Mouse (Mus musculus): ENCODE data around the gene Pxt1.
A peak's percentile ranks its signal among the peaks of the same experiment; 100 is the strongest.

The Pxt1 gene

DNA sequence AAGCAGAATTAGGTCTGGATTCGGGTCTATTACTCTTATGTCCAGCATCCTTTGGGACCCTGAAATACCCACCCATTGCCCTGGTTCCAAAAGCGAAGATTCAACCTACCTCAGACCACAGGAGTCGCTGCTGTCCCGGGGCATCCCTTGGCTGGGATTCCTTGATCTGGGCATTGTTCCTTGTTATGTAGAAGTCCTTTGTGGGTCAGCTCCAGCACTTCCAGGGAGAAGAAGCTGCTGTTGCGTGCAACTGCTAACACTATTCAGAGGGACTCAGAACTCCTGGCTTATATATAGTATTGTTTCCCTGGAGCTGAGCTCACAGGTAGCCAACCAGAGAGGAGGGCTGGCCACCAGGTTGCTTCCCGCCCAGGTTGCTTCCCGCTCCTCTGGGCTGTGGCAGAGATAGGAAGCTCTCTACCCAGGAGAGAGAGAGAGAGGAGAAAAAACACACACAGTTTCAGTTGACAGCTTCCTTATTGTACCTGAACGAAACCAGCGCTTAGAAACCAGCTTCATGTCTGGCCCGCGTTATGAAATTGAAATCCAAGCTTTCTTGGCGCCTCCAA, 28.5 kb downstream of the Pxt1 start, which contains the start of gene 4930539E08Rik:
4930539E08Rik (minus strand) TSS at position 265 of the 569 bp plus-strand sequence.
- no peak for DNase-seq (ENCODE audit: low read depth, low spot score)

DNA sequence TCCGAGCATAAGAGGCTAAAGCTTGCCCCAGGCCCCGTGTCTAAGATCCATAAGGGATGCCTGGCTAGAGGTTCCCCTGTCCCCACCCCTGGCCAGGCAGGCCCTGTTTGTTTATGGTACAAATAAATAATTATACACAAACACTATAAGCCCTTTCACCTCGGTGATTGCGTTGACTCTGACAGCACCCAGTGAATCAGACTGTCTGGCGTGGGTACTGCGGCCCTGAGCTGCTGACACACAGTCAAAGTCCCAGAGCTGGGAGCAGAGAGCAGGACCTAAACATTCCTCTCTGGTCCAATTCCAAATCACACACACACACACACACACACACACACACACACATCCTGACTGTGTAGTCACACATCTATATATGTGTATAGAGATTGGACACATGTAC, 29.7 kb downstream of the Pxt1 start:
- DNase-seq (ENCODE audit: low read depth, low spot score), result no peak

DNA sequence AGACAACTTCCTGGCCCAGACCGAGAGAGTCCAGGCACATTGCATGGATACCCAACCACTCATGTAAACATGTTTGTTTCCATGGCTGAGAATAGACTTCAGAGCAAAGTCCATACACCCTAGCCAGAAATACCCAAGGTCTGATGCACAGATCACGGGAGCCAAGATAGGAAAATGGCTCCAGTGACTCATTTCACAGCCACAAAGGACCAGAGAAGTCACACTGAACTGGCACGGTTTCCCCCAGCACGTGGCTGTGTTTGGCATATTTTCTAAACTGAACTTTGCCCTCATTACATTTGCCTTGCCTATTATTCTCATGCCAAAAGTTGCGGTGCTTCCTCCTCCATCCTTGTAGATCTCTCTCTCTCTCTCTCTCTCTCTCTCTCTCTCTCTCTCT, 30.4 kb downstream of the Pxt1 start:
- DNase-seq (ENCODE audit: low read depth, low spot score), result no peak

DNA sequence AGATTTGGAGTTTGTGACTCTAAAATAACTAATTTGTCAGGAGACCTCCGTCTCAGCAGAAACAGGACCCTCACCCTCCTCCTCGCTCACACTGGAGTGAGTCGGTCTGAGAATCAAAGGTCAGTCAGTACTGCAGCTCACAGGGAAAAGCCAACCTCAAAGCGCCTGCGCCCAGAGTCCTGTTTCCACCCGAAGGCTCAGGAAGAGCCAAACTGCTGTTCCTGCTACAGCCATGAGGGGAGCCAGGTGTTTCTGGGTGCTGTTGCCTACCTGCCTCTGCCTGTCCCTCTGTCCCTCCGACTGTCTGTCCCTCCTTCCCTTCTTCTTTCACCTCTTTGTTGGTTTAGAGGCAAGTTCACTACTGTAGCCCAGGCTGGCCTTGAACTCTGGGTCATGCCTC, 33.5 kb downstream of the Pxt1 start:
- peak; percentile 50 for DNase-seq (ENCODE audit: low read depth, low spot score)

DNA sequence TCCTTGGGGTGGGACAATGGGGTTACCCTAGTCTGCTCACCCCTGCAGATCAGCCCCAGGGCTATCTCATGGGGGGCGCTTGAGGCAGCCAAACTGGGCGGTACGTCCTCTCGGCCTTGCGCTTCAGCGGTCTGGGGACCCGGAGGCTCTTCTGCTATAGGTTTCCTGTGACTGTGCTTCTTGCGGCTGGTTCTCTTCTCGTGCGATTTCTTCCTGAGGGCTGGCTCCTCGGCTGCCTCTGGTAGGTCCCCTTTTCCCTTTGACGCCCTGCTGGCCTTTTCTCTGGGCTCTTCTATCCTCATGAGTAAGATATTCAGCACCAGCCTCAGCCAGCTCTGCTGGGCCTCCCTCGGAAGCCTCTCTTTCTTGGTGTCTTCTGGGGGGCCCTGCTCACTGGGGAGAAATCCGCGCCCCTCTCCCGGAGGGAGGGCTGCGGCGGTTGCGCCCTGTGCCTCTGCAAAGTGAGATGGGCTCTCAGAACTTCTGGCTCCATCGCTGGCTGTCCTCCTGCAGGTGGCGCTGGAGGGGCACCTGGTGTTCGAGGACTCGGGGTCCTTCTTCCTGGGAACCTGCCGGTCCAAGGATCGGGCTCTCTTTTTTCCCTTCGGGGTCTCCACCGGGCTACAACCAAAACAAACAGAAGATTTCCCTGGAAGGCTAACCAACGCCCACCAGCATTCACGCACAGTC, 34.2 kb downstream of the Pxt1 start:
- DNase-seq (ENCODE audit: low read depth, low spot score), result peak; percentile 81

DNA sequence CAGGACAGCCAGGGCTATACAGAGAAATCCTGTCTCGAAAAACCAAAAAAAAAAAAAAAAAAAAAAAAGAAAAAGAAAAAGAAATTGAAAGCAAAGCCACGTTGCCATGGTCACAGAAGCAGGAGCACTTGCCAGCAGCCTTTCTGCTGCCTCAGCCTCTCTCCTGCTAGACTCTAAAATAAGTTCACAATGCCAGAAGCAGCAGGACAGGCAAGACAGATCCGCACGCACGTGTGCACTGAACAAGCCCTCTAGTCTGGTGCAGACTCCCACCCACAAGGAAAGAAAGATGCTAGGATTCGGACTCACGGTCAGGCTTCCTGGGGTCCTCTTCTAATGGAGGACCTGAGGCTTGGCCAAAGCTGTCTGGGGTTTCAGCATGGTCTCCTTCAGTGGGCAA, 35.7 kb downstream of the Pxt1 start:
- DNase-seq (ENCODE audit: low read depth, low spot score), result peak; percentile 75

DNA sequence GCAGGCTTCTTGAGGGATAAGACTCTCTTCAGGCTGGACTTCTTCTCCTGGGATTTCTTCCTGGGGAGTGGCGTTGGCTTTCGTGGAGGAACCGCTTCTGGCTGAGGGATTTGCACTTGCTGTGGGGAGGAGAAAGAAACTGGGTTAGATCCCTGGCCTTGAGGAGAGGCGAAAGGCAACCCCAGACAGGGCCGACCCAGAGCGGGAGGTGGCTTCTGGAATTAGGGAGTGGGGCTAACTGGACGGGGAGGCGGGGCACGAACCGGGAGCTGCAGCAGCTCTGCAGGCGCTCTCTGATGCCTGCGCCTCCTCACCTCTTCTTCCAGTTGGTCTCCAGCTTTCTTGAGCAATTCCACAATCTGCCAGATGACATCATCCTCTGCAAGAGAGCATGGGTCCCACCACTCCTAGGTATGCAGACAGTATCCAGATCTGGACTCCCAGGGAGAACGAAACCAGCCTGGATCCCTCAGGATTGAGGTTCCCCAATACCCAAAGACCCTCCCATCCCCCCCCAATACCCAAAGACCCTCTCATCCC, 38.2 kb downstream of the Pxt1 start:
- DNase-seq (ENCODE audit: low read depth, low spot score), result no peak

DNA sequence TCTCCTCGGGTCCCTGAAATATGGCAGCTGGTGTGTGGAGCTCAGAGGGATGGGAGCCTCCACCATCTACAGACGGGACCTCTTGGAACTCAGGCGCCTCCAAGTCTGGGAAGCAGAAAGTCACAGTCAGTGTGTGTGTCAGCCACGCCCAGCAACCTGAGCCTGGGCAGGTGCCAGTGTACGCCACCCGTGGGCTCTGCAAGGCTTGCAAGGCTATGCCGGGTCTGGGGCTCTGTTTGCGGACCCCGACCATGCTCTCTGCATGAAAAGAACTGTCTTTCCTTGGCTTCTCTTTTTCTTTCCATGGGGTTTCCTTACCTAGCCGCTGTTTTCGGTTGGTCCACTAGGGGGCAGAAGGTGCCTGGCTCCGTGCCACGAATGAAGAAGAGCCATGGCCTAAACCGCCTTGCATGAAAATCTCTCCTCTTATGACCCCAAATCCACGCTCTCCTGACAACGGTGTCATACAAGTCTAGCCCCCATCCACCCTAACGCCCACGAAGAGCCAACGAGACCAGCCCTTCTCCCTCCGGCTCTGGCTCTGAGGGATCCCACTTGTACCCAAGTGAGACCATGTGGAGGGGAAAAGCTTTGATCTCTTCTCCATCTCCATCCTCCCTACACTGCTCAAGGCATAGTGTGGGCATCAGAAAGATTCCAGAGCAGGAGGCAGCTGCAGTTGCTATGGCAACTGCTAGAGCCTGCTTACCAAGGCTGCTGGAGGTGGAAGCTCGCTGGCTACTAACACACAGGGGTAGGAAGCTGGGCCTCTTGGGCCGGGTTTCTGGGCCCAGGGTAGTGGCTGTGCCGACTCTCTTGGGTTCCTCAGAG, 38.9 kb downstream of the Pxt1 start:
- DNase-seq (ENCODE audit: low read depth, low spot score), result peak; percentile 85

DNA sequence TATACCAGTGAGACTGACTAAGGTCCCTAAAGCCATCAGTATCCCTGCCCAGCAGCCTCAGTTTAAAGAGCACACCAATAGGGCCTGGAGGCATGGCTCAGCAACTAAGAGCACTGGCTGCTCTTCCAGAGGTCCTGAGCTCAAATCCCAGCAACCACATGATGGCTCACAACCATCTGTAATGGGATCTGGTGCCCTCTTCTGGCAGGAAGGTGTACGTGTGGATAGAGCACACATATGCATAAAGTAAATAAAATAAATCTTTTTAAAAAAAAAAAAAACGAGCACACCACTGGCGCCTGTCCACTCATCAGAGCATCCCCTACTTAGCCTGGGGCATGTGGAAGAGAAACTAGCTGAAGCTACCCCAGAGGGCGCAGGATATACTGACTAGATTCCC, 42.1 kb downstream of the Pxt1 start:
- DNase-seq (ENCODE audit: low read depth, low spot score), result peak; percentile 39

DNA sequence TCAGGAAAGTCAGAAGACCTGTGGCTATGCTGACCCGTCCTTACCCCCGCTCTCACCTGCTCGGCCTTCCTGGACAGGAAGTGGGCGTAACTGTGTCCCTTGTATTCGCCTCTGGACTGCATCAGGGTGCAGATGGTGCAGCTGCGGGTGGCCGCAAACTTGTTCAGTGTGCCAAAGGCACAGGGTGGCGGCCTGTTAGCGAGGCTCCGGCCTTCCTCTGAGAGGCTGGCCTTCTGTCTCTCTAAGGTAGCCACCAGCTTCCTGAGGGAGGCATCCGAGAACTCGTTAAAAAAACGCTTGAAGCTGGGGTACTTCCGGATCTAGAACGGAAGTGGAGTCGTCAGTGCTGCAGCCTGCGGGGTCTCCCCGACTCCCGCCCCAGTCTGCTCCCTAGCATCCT, 44.2 kb downstream of the Pxt1 start:
- DNase-seq (ENCODE audit: low read depth, low spot score), result no peak

DNA sequence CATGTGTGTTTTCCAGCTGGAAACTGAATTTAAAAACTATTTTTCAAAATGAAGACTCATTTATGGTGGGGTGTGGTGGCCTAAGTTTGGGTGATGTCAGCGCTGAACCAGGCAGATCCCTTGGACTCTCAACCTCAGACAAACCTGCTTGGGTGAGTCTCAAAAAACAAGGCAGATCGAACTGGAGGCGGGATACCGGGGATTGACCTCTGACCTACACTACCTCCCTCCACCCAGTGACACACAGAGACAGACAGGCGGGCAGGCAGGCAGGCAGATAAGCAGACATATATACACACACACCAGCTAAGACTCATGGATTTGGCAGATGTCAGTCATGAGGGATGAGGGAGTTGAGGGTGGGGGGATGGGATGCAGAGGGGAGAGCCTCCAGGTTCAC, 45.4 kb downstream of the Pxt1 start:
- DNase-seq (ENCODE audit: low read depth, low spot score), result no peak

DNA sequence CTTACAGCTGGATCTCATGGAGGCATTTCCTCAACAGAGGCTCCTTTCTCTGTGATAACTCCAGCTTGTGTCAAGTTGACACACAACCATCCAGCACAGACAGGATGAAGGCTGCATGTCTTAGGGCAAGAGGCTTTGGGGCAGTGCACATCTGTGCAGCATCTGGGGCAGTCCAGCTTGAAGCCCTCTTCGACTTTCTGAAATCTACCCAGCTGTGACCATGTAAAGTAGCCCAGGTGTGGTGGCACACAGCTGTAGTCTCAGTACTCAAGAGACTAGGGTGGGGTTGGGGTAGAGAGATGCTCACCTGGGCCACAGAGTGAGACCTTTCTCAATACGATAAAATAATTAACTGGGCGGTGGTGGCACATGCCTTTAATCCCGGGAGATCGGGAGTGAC, 45.8 kb downstream of the Pxt1 start:
- no peak for DNase-seq (ENCODE audit: low read depth, low spot score)

DNA sequence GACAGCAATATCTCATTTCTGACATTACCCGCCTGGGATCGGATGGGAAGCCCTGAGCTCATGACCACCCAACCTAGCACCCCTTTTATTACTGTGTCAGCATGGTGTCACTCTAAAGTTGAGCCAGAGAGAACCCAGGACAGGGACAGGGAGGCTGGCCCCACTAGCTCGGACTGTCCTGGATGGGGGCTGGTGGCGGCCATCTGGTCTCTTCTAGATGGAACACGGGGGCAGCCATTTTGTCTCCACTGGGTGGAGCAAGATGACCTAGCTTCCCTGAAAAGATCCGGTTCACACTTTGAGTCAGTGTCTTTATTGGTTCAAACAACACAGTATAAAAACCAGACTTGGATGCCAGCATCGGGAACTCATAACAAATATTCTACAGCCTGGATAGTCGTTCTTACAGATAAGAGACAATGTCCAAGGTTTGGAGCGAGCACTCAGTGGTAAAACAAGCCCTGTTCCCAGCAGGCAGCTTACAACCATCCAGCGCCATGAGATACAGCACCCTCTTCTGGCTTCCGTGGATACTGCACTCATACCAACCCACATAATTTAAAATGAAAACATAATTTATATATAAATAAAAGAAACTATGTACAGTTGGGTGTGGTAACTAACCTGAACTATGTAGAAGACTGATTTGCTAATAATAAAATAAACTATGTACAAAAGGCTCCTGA, 47.4 kb downstream of the Pxt1 start:
- DNase-seq (ENCODE audit: low read depth, low spot score), result no peak

DNA sequence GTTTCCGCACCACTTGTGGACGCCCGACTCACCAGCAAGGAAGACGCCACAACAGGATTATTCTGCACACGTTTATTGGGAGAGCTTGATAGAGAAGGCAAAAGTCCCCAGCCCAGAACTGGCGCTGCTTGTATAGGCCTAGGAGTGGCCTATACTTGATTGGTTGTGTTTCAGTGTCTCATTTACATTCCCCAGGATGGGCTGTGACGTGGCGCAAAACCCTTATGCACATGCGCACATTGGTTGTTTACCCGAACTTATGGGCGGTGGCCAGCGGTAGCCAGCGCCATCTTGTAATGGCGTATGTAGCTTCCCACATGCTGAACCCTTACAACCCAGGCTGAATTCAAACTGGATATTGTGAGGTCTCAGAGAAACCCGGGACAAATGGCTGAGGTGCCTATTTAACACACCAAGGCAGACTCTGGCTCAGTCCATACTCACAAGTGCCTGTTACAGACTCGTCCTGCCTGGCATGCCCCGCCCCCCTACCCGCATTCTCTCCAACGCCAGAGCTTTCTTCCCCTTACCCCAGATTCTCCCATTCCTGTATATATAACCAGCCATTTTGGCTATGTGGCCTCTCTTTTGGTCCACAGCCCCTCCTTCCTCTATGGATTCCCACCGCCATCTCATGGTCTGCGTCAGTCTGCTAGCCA, 48.3 kb downstream of the Pxt1 start:
- no peak for DNase-seq (ENCODE audit: low read depth, low spot score)

DNA sequence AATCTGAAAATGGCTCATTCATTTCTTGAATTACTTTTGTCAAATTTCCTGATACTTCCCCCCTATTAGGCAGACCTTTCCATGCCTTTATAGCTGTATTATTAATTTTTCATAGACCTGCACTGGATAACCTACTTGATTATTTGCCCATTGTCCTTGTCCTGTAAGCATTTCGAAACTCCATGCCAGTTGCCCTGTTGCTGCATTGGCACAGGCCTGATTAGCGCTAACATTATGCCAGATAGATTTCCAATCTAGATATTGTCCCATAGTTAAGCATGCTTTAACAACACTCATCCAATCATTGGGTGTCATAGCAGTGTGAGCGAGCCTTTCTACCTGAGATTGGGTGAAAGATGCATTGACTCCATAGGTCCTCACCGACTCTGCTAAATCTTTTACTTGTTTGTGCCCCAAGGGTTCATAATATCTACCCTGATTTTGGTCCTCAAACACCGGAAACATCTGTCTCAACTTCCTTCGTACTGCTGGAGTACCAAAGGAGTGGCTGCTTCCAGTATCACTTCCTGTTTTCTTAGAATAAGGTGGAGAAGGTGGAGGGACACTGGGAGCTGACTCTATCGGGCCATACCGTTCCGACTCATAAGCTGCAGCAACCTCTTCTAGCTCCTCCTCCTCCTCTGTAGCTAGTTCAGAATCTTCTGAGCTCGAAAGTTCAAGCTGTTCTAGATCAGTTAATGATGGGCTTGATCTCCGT, 49.4 kb downstream of the Pxt1 start:
- no peak for DNase-seq (ENCODE audit: low read depth, low spot score)

DNA sequence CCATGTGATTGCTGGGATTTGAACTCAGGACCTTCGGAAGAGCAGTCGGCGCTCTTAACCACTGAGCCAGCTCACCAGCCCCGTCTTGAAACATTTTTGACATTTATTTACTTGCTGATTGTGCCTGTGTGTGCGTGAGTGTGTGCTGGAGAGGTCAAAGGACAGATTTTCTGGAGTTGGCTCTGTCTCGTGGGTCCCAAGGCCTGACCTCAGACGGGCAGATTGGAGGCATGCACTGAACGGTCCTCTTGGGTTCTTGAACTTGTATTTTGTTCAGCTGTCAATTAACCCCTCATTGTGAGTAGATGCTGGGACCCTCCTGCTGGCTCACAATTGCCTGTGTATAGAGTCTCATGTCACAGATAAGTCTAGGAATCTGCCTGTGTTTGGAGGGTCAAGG, 57.4 kb downstream of the Pxt1 start:
- DNase-seq (ENCODE audit: low read depth, low spot score), result no peak

DNA sequence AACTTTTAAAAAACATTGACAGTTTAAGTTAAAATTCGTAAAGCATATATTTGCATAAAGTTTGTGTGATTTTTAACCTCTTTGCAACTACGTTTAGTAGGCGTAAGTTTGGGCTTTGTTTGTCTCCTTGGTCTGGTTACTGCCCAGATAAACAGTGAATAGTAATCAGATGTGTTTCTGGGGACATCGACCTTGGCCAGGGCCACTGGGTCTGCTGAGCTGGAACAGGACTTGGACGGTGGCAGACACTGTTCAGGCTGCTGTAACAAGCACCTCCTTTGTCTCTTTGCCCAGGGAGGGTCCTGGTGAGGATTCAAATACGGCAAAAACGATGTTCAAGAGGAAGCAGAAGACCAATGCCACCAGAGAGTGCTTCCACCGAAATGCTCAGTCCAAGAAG, 58.4 kb downstream of the Pxt1 start:
- DNase-seq (ENCODE audit: low read depth, low spot score), result no peak

Data from CD4-positive, CD25-positive, alpha-beta regulatory T cell, adult 2 months (primary cell).